Mouse (Mus musculus) lung, postnatal 10 days (tissue): Measurements from ENCODE around the gene Stat5a.

ENCODE experiments used
- DNase-seq: peaks from one replicate; pipeline ENCODE4 v3.0.0; 2021

Gene Stat5a

GRCm38 (mm10) chr11:100863141-100863540 is 4.0 kb downstream of the Stat5a start:
- no peak for DNase-seq

GRCm38 (mm10) chr11:100865618-100866017 is 6.5 kb downstream of the Stat5a start:
- no peak for DNase-seq

- DNase-seq: no peak
These were observed 11.3 kb downstream of the Stat5a start for GRCm38 (mm10) chr11:100870256-100870967.

GRCm38 (mm10) chr11:100870968-100871350 is 11.8 kb downstream of the Stat5a start:
- no peak for DNase-seq

GRCm38 (mm10) chr11:100875761-100876160 is 16.6 kb downstream of the Stat5a start:
- DNase-seq: no peak

GRCm38 (mm10) chr11:100879321-100880078 is 20.3 kb downstream of the Stat5a start:
- DNase-seq: no peak

- no peak for DNase-seq
These were observed 24.5 kb downstream of the Stat5a start for GRCm38 (mm10) chr11:100883640-100884039.

GRCm38 (mm10) chr11:100885472-100885871 is 26.3 kb downstream of the Stat5a start:
- DNase-seq: no peak

- DNase-seq: no peak
These were observed 27.1 kb downstream of the Stat5a start for GRCm38 (mm10) chr11:100886188-100886740.

- DNase-seq: no peak
These were observed 28.1 kb downstream of the Stat5a start for GRCm38 (mm10) chr11:100887236-100887635.

GRCm38 (mm10) chr11:100887764-100888163 is 28.6 kb downstream of the Stat5a start:
- DNase-seq: no peak

GRCm38 (mm10) chr11:100888348-100888820 is 29.2 kb downstream of the Stat5a start:
- no peak for DNase-seq

- DNase-seq: peak; percentile 78
These were observed 31.3 kb downstream of the Stat5a start for GRCm38 (mm10) chr11:100890481-100890880.

GRCm38 (mm10) chr11:100891256-100892123 is 32.3 kb downstream of the Stat5a start:
- peak; percentile 59 for DNase-seq

- no peak for DNase-seq
These were observed 33.3 kb downstream of the Stat5a start for GRCm38 (mm10) chr11:100892435-100892834.

- DNase-seq: peak; percentile 96
These were observed 34.3 kb downstream of the Stat5a start for GRCm38 (mm10) chr11:100893482-100893881.

GRCm38 (mm10) chr11:100894146-100894918 is 35.2 kb downstream of the Stat5a start:
- DNase-seq: no peak

- no peak for DNase-seq
These were observed 36.9 kb downstream of the Stat5a start for GRCm38 (mm10) chr11:100896078-100896477.

- DNase-seq: no peak
These were observed 38.4 kb downstream of the Stat5a start for GRCm38 (mm10) chr11:100897294-100898231.

- no peak for DNase-seq
These were observed 39.5 kb downstream of the Stat5a start for GRCm38 (mm10) chr11:100898441-100899199.
